Mouse (Mus musculus) cortical plate, adult 2 months (tissue): ENCODE measurements at regions not wholly inside any gene's neighbourhood (a gene's known extent, or its start where the extent isn't known, plus 50 kb on each side); places are given as distances from the start of the nearest gene placed in this dataset.

Source experiments
- CTCF ChIP-seq: fragments of 200-500 bp; IDR thresholded peaks from 2 replicates; pipeline ENCODE4 v1.5.1; 2011; ENCODE audit warnings: mild to moderate bottlenecking, control low read depth, low read length; ENCODE audit not compliant: insufficient read depth; ENCODE audit errors: extremely low read depth
- POLR2A ChIP-seq: fragments of 200-500 bp; IDR thresholded peaks from 2 replicates; pipeline ENCODE4 v1.6.1; 2011; ENCODE audit warnings: mild to moderate bottlenecking, low read length, control low read depth; ENCODE audit not compliant: insufficient read depth; ENCODE audit errors: extremely low read depth

DNA sequence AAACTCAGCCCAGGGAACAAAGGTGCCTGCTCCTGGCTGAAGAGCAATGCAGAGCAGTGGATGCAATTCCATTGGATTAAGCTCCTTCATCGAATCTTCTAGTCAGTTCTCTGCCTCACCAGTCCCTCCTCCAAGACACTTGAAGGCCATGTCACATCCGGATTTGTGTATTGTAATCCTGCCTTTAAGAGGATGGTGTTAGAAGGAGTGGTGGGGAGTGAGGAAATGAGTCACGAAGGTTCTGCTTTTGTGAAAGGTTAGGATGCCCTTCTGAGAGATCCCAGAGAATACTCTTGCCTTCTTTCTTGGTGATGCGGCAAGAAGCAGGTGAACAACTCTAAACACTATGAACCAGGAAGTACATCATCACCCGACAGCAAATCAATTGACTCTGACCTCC lies 636.4 kb upstream of the Sall1 start:
- TF ChIP-seq POLR2A (no peak), CTCF (no peak)
